8 mouse cellular contexts compared by ENCODE assay signal in the genomic region with DNA sequence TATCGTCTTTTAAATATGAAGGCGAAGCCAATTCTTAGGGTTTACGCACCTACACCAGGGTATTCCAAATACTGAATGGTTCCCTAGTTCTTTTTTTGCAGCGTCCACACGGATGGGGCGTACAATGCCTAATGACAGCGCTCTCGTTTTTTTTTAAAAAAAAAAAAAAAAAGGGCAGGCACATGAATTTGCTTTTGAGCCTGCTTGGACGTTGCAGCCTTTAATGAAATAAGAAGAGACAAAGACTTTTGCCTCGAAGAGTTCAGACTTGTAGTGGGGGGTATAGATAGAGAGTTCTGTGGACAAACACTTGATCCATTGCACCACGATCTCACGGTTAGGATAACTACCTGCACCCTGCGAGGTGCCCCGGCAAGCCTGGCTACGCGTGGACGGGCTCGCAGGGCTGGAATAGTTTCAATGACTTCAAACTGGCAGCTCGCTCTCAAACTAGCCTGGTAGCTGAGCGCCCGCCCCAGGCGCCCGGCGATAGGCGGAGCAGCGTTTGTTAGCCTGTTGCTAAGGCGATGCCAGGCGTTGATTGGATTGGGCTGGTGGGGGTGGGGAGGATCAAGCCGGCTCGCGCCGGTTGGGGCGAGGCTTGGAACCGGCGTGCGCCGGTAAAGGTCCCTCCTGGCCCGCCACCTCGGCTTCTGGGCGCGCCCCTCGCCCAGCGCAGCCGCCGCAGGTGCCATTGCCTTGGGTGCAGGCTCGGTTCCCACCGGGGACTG. TPM values are rescaled to one million over a fixed set of nuclear protein-coding genes. Genes with fewer than 3 reads are reported as not detected.
DNase-seq lines count a peak whose midpoint lies in the region; ATAC-seq lines count a peak whose summit lies in the region.

No protein-coding gene starts in this region.

- H3K27ac ChIP-seq in intestine, embryonic 16.5 days (ENCODE audit: low read length), result peak overlapping the region; percentile 100
- H3K27ac ChIP-seq in midbrain, embryonic 10.5 days (replicated peaks), result peak overlapping the region; percentile 99

- under 1% methylated on average over 47 of the region's 47 CpGs for WGBS in intestine, embryonic 16.5 days
- WGBS in midbrain, embryonic 10.5 days, result 0% methylated on average over 47 of the region's 47 CpGs

- no peaks in the 10 kb centered on the region for H3K9me3 ChIP-seq in intestine, embryonic 16.5 days (ENCODE audit: control insufficient read depth, low read length)
- no peaks in the 10 kb centered on the region for H3K9me3 ChIP-seq in midbrain, embryonic 10.5 days (replicated peaks)

- intact Hi-C loops in left cerebral cortex, postnatal 36 days (cut with DNase I), result loop anchor here (2.0 kb wide), 1 partner anchor 78 kb away; no protein-coding TSS in a partner anchor

- H3K27me3 ChIP-seq in intestine, embryonic 16.5 days (replicated peaks; ENCODE audit: control insufficient read depth, insufficient read depth, low read length), result no peaks in the 10 kb centered on the region
- H3K27me3 ChIP-seq in midbrain, embryonic 10.5 days (ENCODE audit: low read depth, poor library complexity, severe bottlenecking), result no peaks in the 10 kb centered on the region

- peak; percentile 96 for DNase-seq in adrenal gland, postnatal 10 days
- DNase-seq in embryo, embryonic 9.5 days (ENCODE audit: extremely low spot score), result peak; percentile 95
- peak; percentile 74 to 91 for DNase-seq in gastrocnemius, postnatal 4 days (ENCODE audit: low spot score in 2 of 2)
- DNase-seq in left cerebral cortex, postnatal 36 days (ENCODE audit: low spot score in 2 of 2), result peak; percentile 91 to 92
- DNase-seq in midbrain, embryonic 10.5 days (ENCODE audit: low spot score), result peak; percentile 96
- peak; percentile 94 for DNase-seq in right cerebral cortex, postnatal 36 days (ENCODE audit: low spot score in 2 of 2)
- peak; percentile 87 to 91 for DNase-seq in urinary bladder, postnatal 4 days (ENCODE audit: low spot score in 2 of 2)

- H3K4me3 ChIP-seq in intestine, embryonic 16.5 days (ENCODE audit: low read length), result peak overlapping the region; percentile 90
- H3K4me3 ChIP-seq in midbrain, embryonic 10.5 days, result peak overlapping the region; percentile 70

- no peaks in the 10 kb centered on the region for H3K4me1 ChIP-seq in intestine, embryonic 16.5 days (ENCODE audit: control insufficient read depth, insufficient read depth, low read length)
- H3K4me1 ChIP-seq in midbrain, embryonic 10.5 days, result peaks cover 12% of the 10 kb centered on the region

- peak overlapping the region; percentile 100 for H3K9ac ChIP-seq in intestine, embryonic 16.5 days (ENCODE audit: low read depth, low read length)

- H3K4me2 ChIP-seq in intestine, embryonic 16.5 days (ENCODE audit: low read depth, low read length), result peak overlapping the region; percentile 49

- ATAC-seq in intestine, embryonic 16.5 days, result peak; percentile 90

- peaks cover 4% of the 10 kb centered on the region for H3K36me3 ChIP-seq in intestine, embryonic 16.5 days (ENCODE audit: control insufficient read depth, insufficient read depth, low read length)
- H3K36me3 ChIP-seq in midbrain, embryonic 10.5 days, result peaks cover 27% of the 10 kb centered on the region

RNA-seq across cellular contexts. Expression of a gene that starts 2.1 kb away (rescaled TPM):
- total RNA-seq in adrenal gland, postnatal 10 days (2021), result 100 to 1,000 TPM in 1 of 2 experiments, 10 to 100 TPM in 1; 96.7 to 109 TPM
- total RNA-seq in gastrocnemius, postnatal 4 days (2021), result 10 to 100 TPM; 57.9 to 65.3 TPM
- polyA plus RNA-seq in intestine, embryonic 16.5 days (2015; fragmentation: Nextera tagmentation; extraction: Ambion mirVana), result 36.2 and 40.9 TPM in 2 replicates
- 10 to 100 TPM; 37.0 to 39.8 TPM for total RNA-seq in left cerebral cortex, postnatal 36 days (2021)
- 40.0 and 47.5 TPM in 2 replicates for polyA plus RNA-seq in midbrain, embryonic 10.5 days (2016; fragmentation: Nextera tagmentation; extraction: Ambion mirVana)

Comparison
In these comparisons a context has a peak if more than half of its experiments do, and no peak if none do; other contexts are left out.
1. Peak in every context shown above with its lines: DNase-seq, ATAC-seq, H3K4me3 ChIP-seq and H3K27ac ChIP-seq.